Mouse (Mus musculus) urinary bladder, adult 2 months (tissue): Measurements from ENCODE around the gene Pid1. TPM values are rescaled to one million over a fixed set of nuclear protein-coding genes. Genes with fewer than 3 reads are reported as not detected.

ENCODE experiments used
- DNase-seq: peaks from one replicate; pipeline ENCODE4 v3.0.0; 2022; ENCODE audit warnings: low spot score
- polyA plus RNA-seq: library from polyadenylated mRNA; depleted of rRNA; stranded (reverse); fragments of >200 nt; gene quantifications from 2 replicates; pipeline ENCODE4 v1.2.3, GENCODE M21; 2012

Pid1 gene
- polyA plus RNA-seq, 1 experiment: 55.1 TPM

- DNase-seq: no peak
Observed at GRCm38 (mm10) chr1:84077023-84077422, 287.0 kb downstream of the Pid1 start.

GRCm38 (mm10) chr1:84056884-84057630 is 306.9 kb downstream of the Pid1 start:
- no peak for DNase-seq

GRCm38 (mm10) chr1:84056306-84056705 is 307.7 kb downstream of the Pid1 start:
- DNase-seq: no peak

- DNase-seq: no peak
Observed at GRCm38 (mm10) chr1:84025746-84026145, 338.2 kb downstream of the Pid1 start.

- DNase-seq: no peak
Observed at GRCm38 (mm10) chr1:84012871-84013375, 351.1 kb downstream of the Pid1 start.

GRCm38 (mm10) chr1:84002630-84003029 is 361.4 kb downstream of the Pid1 start:
- no peak for DNase-seq
